In the genomic region with DNA sequence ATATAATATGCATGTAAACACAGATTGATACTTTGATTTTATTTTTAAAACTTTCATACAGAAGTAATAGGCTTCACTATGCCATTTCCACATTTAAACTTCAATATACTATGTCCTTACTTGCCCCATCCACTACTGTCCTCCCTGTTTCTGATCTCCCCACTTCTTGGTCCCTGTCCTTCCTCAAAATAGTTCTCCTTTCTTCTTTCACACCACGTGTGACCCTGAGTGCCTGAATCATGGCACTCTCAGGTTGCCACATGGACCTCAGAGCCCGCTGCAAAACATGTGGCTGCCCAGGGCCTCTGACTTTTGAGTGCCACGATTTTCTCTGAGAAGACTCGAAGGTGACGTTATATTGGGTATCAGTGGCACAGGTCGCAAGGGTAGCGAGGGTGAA, we compare ENCODE assay signal across 25 mouse cellular contexts.
"Had no signal": no experiment of that assay in that cellular context is flagged by ENCODE, and none has a peak within 500 bp of the region (broad histone marks: within the 10 kb centered on the region; RNA-seq: fewer than 3 reads in every experiment).

No protein-coding gene starts in this region.

- H3K27ac ChIP-seq: gastrocnemius, adult 2 months; heart, embryonic 10.5 days; hindbrain, embryonic 13.5 days; intestine, embryonic 15.5 days; layer of hippocampus, adult 2 months; left cerebral cortex, adult 2 months; limb, embryonic 10.5 days; limb, embryonic 12.5 days; liver, embryonic 13.5 days had no signal

- DNase-seq: gastrocnemius, adult 2 months; gastrocnemius, postnatal 10 days; gastrocnemius, postnatal 25 days; heart, adult 18-20 months; heart, postnatal 14 days; heart, postnatal 36 days; kidney, adult 18-20 months; kidney, adult 8-10 months; kidney, postnatal 10 days; kidney, postnatal 25 days; kidney, postnatal 4 days; liver; liver, embryonic 13.5 days had no signal

- H3K36me3 ChIP-seq: heart, embryonic 10.5 days; heart, embryonic 12.5 days; hindbrain, embryonic 13.5 days; intestine, embryonic 15.5 days; limb, embryonic 10.5 days; limb, embryonic 12.5 days; liver, embryonic 13.5 days had no signal

- H3K9me3 ChIP-seq: heart, embryonic 10.5 days; heart, embryonic 12.5 days; hindbrain, embryonic 13.5 days; intestine, embryonic 15.5 days; limb, embryonic 10.5 days; limb, embryonic 12.5 days; liver, embryonic 13.5 days had no signal

- H3K4me3 ChIP-seq: gastrocnemius, adult 2 months; heart, embryonic 10.5 days; heart, embryonic 12.5 days; hindbrain, embryonic 13.5 days; intestine, embryonic 15.5 days; layer of hippocampus, adult 2 months; left cerebral cortex, adult 2 months; limb, embryonic 10.5 days; limb, embryonic 12.5 days; liver, embryonic 13.5 days had no signal

- H3K4me1 ChIP-seq: heart, embryonic 10.5 days; heart, embryonic 12.5 days; hindbrain, embryonic 13.5 days; intestine, embryonic 15.5 days; limb, embryonic 10.5 days; limb, embryonic 12.5 days; liver, embryonic 13.5 days had no signal

- H3K27me3 ChIP-seq: heart, embryonic 12.5 days; intestine, embryonic 15.5 days; limb, embryonic 12.5 days; liver, embryonic 13.5 days had no signal

- H3K4me2 ChIP-seq: heart, embryonic 12.5 days; hindbrain, embryonic 13.5 days; intestine, embryonic 15.5 days; limb, embryonic 12.5 days; liver, embryonic 11.5 days; liver, embryonic 13.5 days had no signal

- ATAC-seq: hindbrain, embryonic 16.5 days; inflammation-experienced regulatory T-cells, adult 6 months; intestine, embryonic 15.5 days; intestine, postnatal 0 days had no signal

- H3K9ac ChIP-seq: heart, embryonic 12.5 days; hindbrain, embryonic 13.5 days; intestine, embryonic 15.5 days; limb, embryonic 12.5 days; liver, embryonic 13.5 days had no signal
